Mouse (Mus musculus): ENCODE data around the gene Rnf220. TPM values are rescaled to one million over a fixed set of nuclear protein-coding genes. Genes with fewer than 3 reads are reported as not detected.
"Not testable (repeated sequence)": the region's sequence is repeated elsewhere in the genome, so short reads cannot be mapped to it uniquely, and the experiment has no call there.

Gene Rnf220
- polyA plus RNA-seq, 1 experiment from 2014 or later: 32.4 TPM

- no peak overlapping the region for H3K4me2 ChIP-seq
- ATAC-seq (replicated peaks; ENCODE audit: insufficient number of reproducible peaks, low FRiP score, low TSS enrichment): no peak
Observed at GRCm38 (mm10) chr4:117272459-117272858, 224.4 kb downstream of the Rnf220 start.

GRCm38 (mm10) chr4:117270278-117270677, 226.6 kb downstream of the Rnf220 start:
- peaks cover 28% of the 10 kb centered on the region for H3K36me3 ChIP-seq (ENCODE audit: control insufficient read depth, insufficient read depth, low read length)
- H3K27me3 ChIP-seq (ENCODE audit: control insufficient read depth, insufficient read depth, low read length): no peaks in the 10 kb centered on the region
- H3K4me2 ChIP-seq: no peak overlapping the region
- ATAC-seq (replicated peaks; ENCODE audit: insufficient number of reproducible peaks, low FRiP score, low TSS enrichment): 0 out of 2 replicates have a peak, but pooled peaks have one; percentile 39
- no peak overlapping the region for H3K9ac ChIP-seq (ENCODE audit: low read depth, low read length)
- peaks cover 8% of the 10 kb centered on the region; the same call in 1 of the 2 replicates for H3K9me3 ChIP-seq (replicated peaks; ENCODE audit: control insufficient read depth, low read length)
- no peaks in the 10 kb centered on the region for H3K4me1 ChIP-seq (ENCODE audit: control insufficient read depth, insufficient read depth, low read length)
- WGBS (ENCODE audit: insufficient replicate concordance): 10% methylated on average over 6 of the region's 6 CpGs
- no peak overlapping the region for H3K4me3 ChIP-seq (ENCODE audit: low read depth, low read length)
- no peak overlapping the region for H3K27ac ChIP-seq (ENCODE audit: low read depth, low read length)

More at GRCm38 (mm10) chr4:117272459-117272858, 224.4 kb downstream of the Rnf220 start:
- H3K9ac ChIP-seq (ENCODE audit: low read depth, low read length): no peak overlapping the region
- H3K36me3 ChIP-seq (ENCODE audit: control insufficient read depth, insufficient read depth, low read length): peaks cover 45% of the 10 kb centered on the region
- no peak overlapping the region for H3K27ac ChIP-seq (ENCODE audit: low read depth, low read length)
- peaks cover 8% of the 10 kb centered on the region; the same call in 1 of the 2 replicates for H3K9me3 ChIP-seq (replicated peaks; ENCODE audit: control insufficient read depth, low read length)
- H3K27me3 ChIP-seq (ENCODE audit: control insufficient read depth, insufficient read depth, low read length): no peaks in the 10 kb centered on the region
- H3K4me3 ChIP-seq (ENCODE audit: low read depth, low read length): no peak overlapping the region
- 40% methylated on average over 12 of the region's 12 CpGs for WGBS (ENCODE audit: insufficient replicate concordance)
- no peaks in the 10 kb centered on the region for H3K4me1 ChIP-seq (ENCODE audit: control insufficient read depth, insufficient read depth, low read length)

GRCm38 (mm10) chr4:117267831-117268437, 228.9 kb downstream of the Rnf220 start:
- Histone ChIP-seq H3K27ac (ENCODE audit: low read depth, low read length) (no peak overlapping the region), H3K36me3 (ENCODE audit: control insufficient read depth, insufficient read depth, low read length) (peaks cover 6% of the 10 kb centered on the region), H3K4me2 (no peak overlapping the region), H3K4me3 (ENCODE audit: low read depth, low read length) (no peak overlapping the region), H3K9ac (ENCODE audit: low read depth, low read length) (no peak overlapping the region), H3K4me1 (ENCODE audit: control insufficient read depth, insufficient read depth, low read length) (no peaks in the 10 kb centered on the region), H3K9me3 (replicated peaks; ENCODE audit: control insufficient read depth, low read length) (no peaks in the 10 kb centered on the region), H3K27me3 (ENCODE audit: control insufficient read depth, insufficient read depth, low read length) (no peaks in the 10 kb centered on the region)
- 78% methylated on average over 25 of the region's 25 CpGs for WGBS (ENCODE audit: insufficient replicate concordance)
- no peak for ATAC-seq (replicated peaks; ENCODE audit: insufficient number of reproducible peaks, low FRiP score, low TSS enrichment)

DNA sequence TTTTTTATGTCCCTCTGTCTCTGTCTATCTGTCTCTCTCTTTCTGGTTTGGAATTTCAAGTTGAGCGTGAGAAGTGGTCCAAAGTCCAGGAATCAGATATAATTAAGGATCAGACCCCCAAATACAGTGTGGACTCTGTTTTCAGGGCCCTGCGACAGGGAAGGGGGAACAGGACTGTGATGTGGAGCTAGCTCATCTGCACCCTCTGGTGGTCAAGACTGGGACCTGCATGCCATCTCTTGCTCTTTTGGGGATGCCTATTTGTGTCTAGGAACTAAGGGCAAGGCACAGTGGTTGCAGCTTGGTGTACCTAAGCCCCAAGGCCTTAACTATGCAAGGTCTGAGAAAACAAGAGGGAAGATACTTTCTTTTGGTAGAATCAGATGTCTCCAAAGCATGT, 229.6 kb downstream of the Rnf220 start:
- Histone ChIP-seq H3K4me1 (ENCODE audit: control insufficient read depth, insufficient read depth, low read length) (no peaks in the 10 kb centered on the region), H3K36me3 (ENCODE audit: control insufficient read depth, insufficient read depth, low read length) (no peaks in the 10 kb centered on the region; the same call in 1 of the 2 replicates), H3K27me3 (ENCODE audit: control insufficient read depth, insufficient read depth, low read length) (no peaks in the 10 kb centered on the region), H3K9ac (ENCODE audit: low read depth, low read length) (no peak overlapping the region), H3K4me2 (no peak overlapping the region), H3K9me3 (replicated peaks; ENCODE audit: control insufficient read depth, low read length) (no peaks in the 10 kb centered on the region), H3K4me3 (ENCODE audit: low read depth, low read length) (no peak overlapping the region), H3K27ac (ENCODE audit: low read depth, low read length) (no peak overlapping the region)
- 13% methylated on average over 2 of the region's 2 CpGs for WGBS (ENCODE audit: insufficient replicate concordance)
- no peak for ATAC-seq (replicated peaks; ENCODE audit: insufficient number of reproducible peaks, low FRiP score, low TSS enrichment)

- Histone ChIP-seq H3K27me3 (ENCODE audit: control insufficient read depth, insufficient read depth, low read length) (no peaks in the 10 kb centered on the region), H3K4me3 (ENCODE audit: low read depth, low read length) (no peak overlapping the region), H3K4me1 (ENCODE audit: control insufficient read depth, insufficient read depth, low read length) (no peaks in the 10 kb centered on the region), H3K9me3 (replicated peaks; ENCODE audit: control insufficient read depth, low read length) (no peaks in the 10 kb centered on the region), H3K9ac (ENCODE audit: low read depth, low read length) (no peak overlapping the region), H3K4me2 (no peak overlapping the region), H3K27ac (ENCODE audit: low read depth, low read length) (no peak overlapping the region), H3K36me3 (ENCODE audit: control insufficient read depth, insufficient read depth, low read length) (no peaks in the 10 kb centered on the region)
- 81% methylated on average over 8 of the region's 8 CpGs for WGBS (ENCODE audit: insufficient replicate concordance)
- no peak for ATAC-seq (replicated peaks; ENCODE audit: insufficient number of reproducible peaks, low FRiP score, low TSS enrichment)
Observed at GRCm38 (mm10) chr4:117262987-117263386, 233.9 kb downstream of the Rnf220 start.

GRCm38 (mm10) chr4:117262101-117262913, 234.5 kb downstream of the Rnf220 start:
- no peak overlapping the region for H3K4me3 ChIP-seq (ENCODE audit: low read depth, low read length)
- H3K27me3 ChIP-seq (ENCODE audit: control insufficient read depth, insufficient read depth, low read length): no peaks in the 10 kb centered on the region

GRCm38 (mm10) chr4:117261222-117261621, 235.6 kb downstream of the Rnf220 start:
- Histone ChIP-seq H3K4me1 (ENCODE audit: control insufficient read depth, insufficient read depth, low read length) (no peaks in the 10 kb centered on the region), H3K4me2 (no peak overlapping the region), H3K4me3 (ENCODE audit: low read depth, low read length) (no peak overlapping the region), H3K27me3 (ENCODE audit: control insufficient read depth, insufficient read depth, low read length) (no peaks in the 10 kb centered on the region), H3K9me3 (replicated peaks; ENCODE audit: control insufficient read depth, low read length) (no peaks in the 10 kb centered on the region), H3K27ac (ENCODE audit: low read depth, low read length) (no peak overlapping the region), H3K36me3 (ENCODE audit: control insufficient read depth, insufficient read depth, low read length) (no peaks in the 10 kb centered on the region), H3K9ac (ENCODE audit: low read depth, low read length) (no peak overlapping the region)
- WGBS (ENCODE audit: insufficient replicate concordance): 81% methylated on average over 2 of the region's 2 CpGs
- no peak for ATAC-seq (replicated peaks; ENCODE audit: insufficient number of reproducible peaks, low FRiP score, low TSS enrichment)

More at GRCm38 (mm10) chr4:117262101-117262913, 234.5 kb downstream of the Rnf220 start:
- Histone ChIP-seq H3K4me2 (no peak overlapping the region), H3K9ac (ENCODE audit: low read depth, low read length) (no peak overlapping the region), H3K9me3 (replicated peaks; ENCODE audit: control insufficient read depth, low read length) (no peaks in the 10 kb centered on the region), H3K36me3 (ENCODE audit: control insufficient read depth, insufficient read depth, low read length) (no peaks in the 10 kb centered on the region), H3K4me1 (ENCODE audit: control insufficient read depth, insufficient read depth, low read length) (no peaks in the 10 kb centered on the region), H3K27ac (ENCODE audit: low read depth, low read length) (no peak overlapping the region)
- WGBS (ENCODE audit: insufficient replicate concordance): 68% methylated on average over 13 of the region's 13 CpGs
- ATAC-seq (replicated peaks; ENCODE audit: insufficient number of reproducible peaks, low FRiP score, low TSS enrichment): 0 out of 2 replicates have a peak, but pooled peaks have one; percentile 31

- not testable (repeated sequence) for H3K9me3 ChIP-seq (replicated peaks; ENCODE audit: control insufficient read depth, low read length); H3K36me3 ChIP-seq (ENCODE audit: control insufficient read depth, insufficient read depth, low read length); H3K4me3 ChIP-seq (ENCODE audit: low read depth, low read length); H3K4me1 ChIP-seq (ENCODE audit: control insufficient read depth, insufficient read depth, low read length); ATAC-seq (replicated peaks; ENCODE audit: insufficient number of reproducible peaks, low FRiP score, low TSS enrichment); H3K27me3 ChIP-seq (ENCODE audit: control insufficient read depth, insufficient read depth, low read length); H3K9ac ChIP-seq (ENCODE audit: low read depth, low read length); H3K27ac ChIP-seq (ENCODE audit: low read depth, low read length); H3K4me2 ChIP-seq
- WGBS (ENCODE audit: insufficient replicate concordance): 59% methylated on average over 6 of the region's 6 CpGs
Observed at GRCm38 (mm10) chr4:117259909-117260308, 236.9 kb downstream of the Rnf220 start.

All from heart, embryonic 11.5 days (tissue).